Mouse (Mus musculus): Measurements from ENCODE around the gene Anxa4. TPM values are rescaled to one million over a fixed set of nuclear protein-coding genes. Genes with fewer than 3 reads are reported as not detected.

The Anxa4 gene
- polyA plus RNA-seq, 1 experiment from 2014 or later = 5.9 TPM

GRCm38 (mm10) chr6:86773830-86774229, 19.6 kb downstream of the Anxa4 start:
- Histone ChIP-seq H3K4me2 (replicated peaks) (no peak overlapping the region), H3K9ac (replicated peaks) (no peak overlapping the region), H3K9me3 (no peaks in the 10 kb centered on the region), H3K4me1 (no peaks in the 10 kb centered on the region), H3K27me3 (no peaks in the 10 kb centered on the region), H3K27ac (replicated peaks) (no peak overlapping the region), H3K4me3 (no peak overlapping the region), H3K36me3 (no peaks in the 10 kb centered on the region)
- 94% methylated on average over 4 of the region's 4 CpGs for WGBS
- no peak for ATAC-seq (replicated peaks)

DNA sequence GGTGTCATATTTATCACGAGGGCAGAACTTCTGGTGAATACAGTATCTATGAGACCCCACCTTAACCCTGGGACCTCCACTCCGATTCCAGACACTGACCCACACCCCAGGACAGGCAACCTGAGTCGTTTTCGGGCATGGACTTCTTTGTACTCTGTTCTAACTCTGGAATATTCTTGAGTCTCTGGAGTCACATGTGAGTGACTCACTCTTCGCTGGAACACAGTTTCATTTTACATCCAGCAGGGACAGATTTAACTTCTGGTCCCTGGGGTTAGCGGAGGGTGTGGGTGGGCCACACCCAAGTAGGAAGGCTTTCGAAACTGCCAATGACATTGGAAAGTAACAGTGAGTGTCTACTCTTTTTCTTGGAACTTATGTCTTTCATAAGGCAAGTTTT, 20.8 kb downstream of the Anxa4 start:
- Histone ChIP-seq H3K27me3 (no peaks in the 10 kb centered on the region), H3K4me3 (no peak overlapping the region), H3K4me1 (no peaks in the 10 kb centered on the region), H3K36me3 (no peaks in the 10 kb centered on the region), H3K4me2 (replicated peaks) (no peak overlapping the region), H3K9me3 (no peaks in the 10 kb centered on the region), H3K9ac (replicated peaks) (no peak overlapping the region), H3K27ac (replicated peaks) (no peak overlapping the region)
- no peak for ATAC-seq (replicated peaks)
- 86% methylated on average over 7 of the region's 7 CpGs for WGBS

- Histone ChIP-seq H3K9ac (replicated peaks) (no peak overlapping the region), H3K27me3 (no peaks in the 10 kb centered on the region), H3K27ac (replicated peaks) (no peak overlapping the region), H3K4me2 (replicated peaks) (no peak overlapping the region), H3K9me3 (no peaks in the 10 kb centered on the region), H3K36me3 (no peaks in the 10 kb centered on the region), H3K4me1 (no peaks in the 10 kb centered on the region), H3K4me3 (no peak overlapping the region)
- 95% methylated on average over 4 of the region's 4 CpGs for WGBS
- ATAC-seq (replicated peaks) = no peak
These were observed 24.4 kb downstream of the Anxa4 start for GRCm38 (mm10) chr6:86768938-86769337.

DNA sequence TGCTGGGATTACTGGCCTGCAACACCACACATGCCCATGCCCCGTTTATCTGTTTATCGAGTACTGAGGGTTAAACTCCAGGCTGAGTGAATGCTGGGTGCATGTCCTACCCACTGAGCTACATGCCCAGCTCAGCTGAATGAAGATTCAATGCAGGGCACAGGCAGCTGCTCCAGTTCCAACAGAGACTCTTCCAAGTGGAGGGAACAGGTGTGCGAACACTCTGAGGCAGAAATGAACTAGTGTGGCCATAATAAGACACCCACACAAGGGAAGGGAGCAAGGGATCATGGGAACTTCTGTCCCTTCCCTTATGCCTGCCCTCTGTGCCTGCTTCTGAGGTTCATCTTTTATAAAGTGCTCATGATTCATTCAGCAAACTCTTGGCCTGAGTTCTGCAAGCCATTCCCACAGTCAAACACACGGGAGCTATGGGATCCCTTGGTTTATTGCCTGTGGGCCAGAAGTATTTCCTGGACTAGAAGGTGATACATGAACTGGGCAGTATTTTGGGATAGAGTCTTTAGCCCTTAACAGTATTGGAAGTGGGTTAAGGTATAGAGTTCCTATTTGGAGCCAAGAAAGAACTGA, 25.1 kb downstream of the Anxa4 start:
- Histone ChIP-seq H3K27ac (replicated peaks) (no peak overlapping the region), H3K9ac (replicated peaks) (no peak overlapping the region), H3K27me3 (no peaks in the 10 kb centered on the region), H3K4me2 (replicated peaks) (no peak overlapping the region), H3K4me1 (no peaks in the 10 kb centered on the region), H3K36me3 (no peaks in the 10 kb centered on the region), H3K9me3 (no peaks in the 10 kb centered on the region), H3K4me3 (no peak overlapping the region)
- no peak for ATAC-seq (replicated peaks)
- 87% methylated on average over 4 of the region's 4 CpGs for WGBS

DNA sequence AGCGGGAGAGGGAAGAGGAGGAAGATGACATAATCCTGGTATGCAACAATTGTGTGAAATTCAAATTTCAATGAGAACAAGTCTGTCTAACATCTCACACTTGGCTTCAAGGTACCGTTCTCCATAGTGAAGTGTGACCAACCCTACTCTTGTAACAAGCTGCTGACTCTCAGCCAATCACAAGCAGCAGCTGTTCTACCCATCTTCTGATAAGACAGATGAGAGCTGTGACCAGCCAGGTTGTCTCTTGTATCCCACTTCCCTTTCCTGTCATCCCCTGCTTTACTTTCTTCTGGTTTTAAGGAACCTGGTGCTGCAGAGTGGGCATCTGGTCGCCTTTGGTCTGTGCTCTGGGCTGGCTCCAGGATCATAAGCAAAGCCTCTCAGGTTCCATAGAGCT, 25.9 kb downstream of the Anxa4 start:
- Histone ChIP-seq H3K9me3 (no peaks in the 10 kb centered on the region), H3K27ac (replicated peaks) (no peak overlapping the region), H3K4me1 (no peaks in the 10 kb centered on the region), H3K4me2 (replicated peaks) (no peak overlapping the region), H3K4me3 (no peak overlapping the region), H3K27me3 (no peaks in the 10 kb centered on the region), H3K36me3 (no peaks in the 10 kb centered on the region), H3K9ac (replicated peaks) (no peak overlapping the region)
- WGBS = 77% methylated on average over 3 of the region's 3 CpGs
- ATAC-seq (replicated peaks) = no peak

GRCm38 (mm10) chr6:86765637-86766059, 27.7 kb downstream of the Anxa4 start:
- Histone ChIP-seq H3K27ac (replicated peaks) (no peak overlapping the region), H3K9ac (replicated peaks) (no peak overlapping the region), H3K27me3 (no peaks in the 10 kb centered on the region), H3K9me3 (no peaks in the 10 kb centered on the region), H3K4me2 (replicated peaks) (no peak overlapping the region), H3K4me1 (no peaks in the 10 kb centered on the region), H3K4me3 (no peak overlapping the region), H3K36me3 (no peaks in the 10 kb centered on the region)
- WGBS = 81% methylated on average over 6 of the region's 6 CpGs
- no peak for ATAC-seq (replicated peaks)

- no peak overlapping the region for H3K9ac ChIP-seq (replicated peaks)
- no peak overlapping the region for H3K4me2 ChIP-seq (replicated peaks)
- H3K9me3 ChIP-seq = no peaks in the 10 kb centered on the region
- H3K27me3 ChIP-seq = no peaks in the 10 kb centered on the region
- H3K4me1 ChIP-seq = no peaks in the 10 kb centered on the region
- no peak for ATAC-seq (replicated peaks)
- WGBS = 91% methylated on average over 10 of the region's 10 CpGs
- H3K4me3 ChIP-seq = no peak overlapping the region
- H3K27ac ChIP-seq (replicated peaks) = no peak overlapping the region
- H3K36me3 ChIP-seq = no peaks in the 10 kb centered on the region
These were observed 39.1 kb downstream of the Anxa4 start for GRCm38 (mm10) chr6:86754105-86754863.

DNA sequence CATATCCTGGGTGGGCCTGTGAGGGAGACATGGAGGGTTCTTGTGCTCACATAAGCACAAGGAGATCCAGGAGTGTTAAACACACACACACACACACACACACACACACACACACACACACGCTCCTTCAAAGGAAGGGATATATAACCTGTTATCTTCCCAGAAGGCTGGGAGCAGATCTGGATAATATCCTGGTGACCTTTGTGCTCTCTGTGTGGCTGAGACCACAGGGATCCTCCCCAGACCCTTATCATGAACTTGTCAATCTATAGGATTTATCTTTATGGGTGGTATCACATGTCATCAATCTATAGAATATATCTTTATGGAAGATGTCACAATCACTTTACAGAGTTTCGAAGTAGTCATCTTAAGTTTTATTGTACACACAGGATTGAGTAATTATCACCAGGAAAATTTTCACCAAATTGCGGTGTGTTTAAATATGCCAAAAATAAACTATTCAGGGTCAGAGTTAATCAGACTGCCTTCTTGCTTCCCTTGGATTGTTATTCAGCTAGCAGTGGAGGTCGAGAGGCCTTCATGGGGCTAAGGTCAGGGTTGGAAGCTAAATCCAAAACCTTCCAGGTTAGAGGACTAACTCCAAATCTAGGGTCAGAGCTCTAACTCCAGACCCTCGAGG, 40.4 kb downstream of the Anxa4 start:
- Histone ChIP-seq H3K27me3 (no peaks in the 10 kb centered on the region), H3K4me3 (no peak overlapping the region), H3K36me3 (no peaks in the 10 kb centered on the region), H3K27ac (replicated peaks) (no peak overlapping the region), H3K9me3 (no peaks in the 10 kb centered on the region), H3K9ac (replicated peaks) (no peak overlapping the region), H3K4me1 (no peaks in the 10 kb centered on the region), H3K4me2 (replicated peaks) (no peak overlapping the region)
- ATAC-seq (replicated peaks) = no peak
- WGBS = 87% methylated on average over 5 of the region's 5 CpGs

GRCm38 (mm10) chr6:86750961-86751360, 42.4 kb downstream of the Anxa4 start:
- WGBS = 93% methylated on average over 4 of the region's 4 CpGs
- H3K9me3 ChIP-seq = no peaks in the 10 kb centered on the region
- no peaks in the 10 kb centered on the region for H3K4me1 ChIP-seq
- H3K4me2 ChIP-seq (replicated peaks) = no peak overlapping the region
- no peaks in the 10 kb centered on the region for H3K27me3 ChIP-seq
- no peak overlapping the region for H3K4me3 ChIP-seq
- H3K9ac ChIP-seq (replicated peaks) = no peak overlapping the region
- ATAC-seq (replicated peaks) = no peak
- no peaks in the 10 kb centered on the region for H3K36me3 ChIP-seq
- no peak overlapping the region for H3K27ac ChIP-seq (replicated peaks)

DNA sequence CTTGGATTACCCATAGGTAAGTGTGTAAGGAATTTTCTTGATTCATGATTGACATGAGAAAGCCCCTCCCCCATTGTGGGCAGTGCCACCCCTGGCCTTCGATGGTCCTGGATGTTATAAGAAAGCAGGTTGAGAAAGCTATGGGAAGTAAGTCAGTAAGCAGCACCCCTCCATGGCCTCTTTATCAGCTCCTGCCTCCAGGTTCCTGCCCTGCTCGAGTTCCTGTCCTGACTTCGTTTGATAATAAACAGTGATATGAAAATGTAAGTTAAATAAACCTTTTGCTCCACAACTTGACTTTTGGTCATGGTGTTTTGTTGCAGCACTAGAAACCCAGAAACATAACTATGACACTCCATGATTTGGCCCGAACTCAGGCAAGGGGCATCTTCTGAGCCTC, 43.6 kb downstream of the Anxa4 start:
- Histone ChIP-seq H3K4me1 (no peaks in the 10 kb centered on the region), H3K9me3 (no peaks in the 10 kb centered on the region), H3K36me3 (no peaks in the 10 kb centered on the region), H3K4me3 (no peak overlapping the region), H3K27ac (replicated peaks) (no peak overlapping the region), H3K27me3 (no peaks in the 10 kb centered on the region), H3K9ac (replicated peaks) (no peak overlapping the region), H3K4me2 (replicated peaks) (no peak overlapping the region)
- no peak for ATAC-seq (replicated peaks)
- 83% methylated on average over 4 of the region's 4 CpGs for WGBS

DNA sequence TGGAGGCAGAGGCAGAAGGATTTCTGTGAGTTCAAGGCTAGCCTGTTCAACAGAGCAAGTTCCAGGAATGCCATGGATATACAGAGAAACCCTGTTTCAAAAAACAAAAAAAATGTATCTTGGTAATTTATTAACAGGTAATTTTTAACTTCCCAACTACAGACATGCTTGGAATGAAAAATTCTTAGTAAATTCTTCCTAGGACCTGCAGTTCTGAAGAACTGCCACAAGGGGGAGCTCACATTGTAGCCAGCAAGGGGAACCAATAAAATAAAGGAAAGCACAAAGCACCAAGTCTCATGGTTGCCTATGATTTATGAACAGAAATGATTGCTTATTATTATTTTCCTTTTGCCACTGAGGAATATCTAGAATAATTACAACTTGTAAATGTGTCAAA, 46.2 kb downstream of the Anxa4 start:
- Histone ChIP-seq H3K4me2 (replicated peaks) (no peak overlapping the region), H3K9me3 (no peaks in the 10 kb centered on the region), H3K4me3 (no peak overlapping the region), H3K36me3 (no peaks in the 10 kb centered on the region), H3K9ac (replicated peaks) (no peak overlapping the region), H3K27ac (replicated peaks) (no peak overlapping the region), H3K4me1 (no peaks in the 10 kb centered on the region), H3K27me3 (no peaks in the 10 kb centered on the region)
- no peak for ATAC-seq (replicated peaks)

GRCm38 (mm10) chr6:86740652-86741051, 52.7 kb downstream of the Anxa4 start:
- Histone ChIP-seq H3K27ac (replicated peaks) (no peak overlapping the region), H3K4me3 (no peak overlapping the region), H3K27me3 (no peaks in the 10 kb centered on the region), H3K4me1 (no peaks in the 10 kb centered on the region), H3K36me3 (no peaks in the 10 kb centered on the region), H3K4me2 (replicated peaks) (no peak overlapping the region), H3K9me3 (no peaks in the 10 kb centered on the region), H3K9ac (replicated peaks) (no peak overlapping the region)
- 32% methylated on average over 3 of the region's 3 CpGs for WGBS
- ATAC-seq (replicated peaks) = no peak

All from forebrain, embryonic 15.5 days (tissue).